ENCODE assay signal across 8 mouse cellular contexts in genomic region chr2:93418396-93418795, GRCm38 (mm10). TPM values are rescaled to one million over a fixed set of nuclear protein-coding genes. Genes with fewer than 3 reads are reported as not detected.
DNase-seq lines count a peak whose midpoint lies in the region; ATAC-seq and TF ChIP-seq lines count a peak whose summit lies in the region.

No protein-coding gene starts in this region.

- peak; percentile 26; the same call in 1 of the 2 replicates for ATAC-seq in heart, embryonic 12.5 days (ENCODE audit: insufficient number of reproducible peaks, low FRiP score)
- peak; percentile 31; the same call in 1 of the 2 replicates for ATAC-seq in kidney, postnatal 0 days (replicated peaks; ENCODE audit: low FRiP score, low read depth)
- ATAC-seq in liver, embryonic 13.5 days (ENCODE audit: low read depth) = peak; percentile 45; the same call in 1 of the 2 replicates
- peak; percentile 69 for ATAC-seq in neural tube, embryonic 14.5 days (ENCODE audit: low read depth)

- TF ChIP-seq POLR2A in embryonic fibroblast, embryonic 13.5 days (IDR thresholded peaks at IDR 0.05; ENCODE audit: low read depth, low read length) = no peak
- no peak for TF ChIP-seq POLR2A in testis, adult 2 months (IDR thresholded peaks at IDR 0.05; ENCODE audit: control insufficient read depth, low read depth, low read length)

- H3K27ac ChIP-seq in embryonic fibroblast, embryonic 13.5 days (ENCODE audit: insufficient read depth, low read length) = no peak overlapping the region
- H3K27ac ChIP-seq in heart, embryonic 12.5 days (ENCODE audit: poor library complexity, severe bottlenecking) = no peak overlapping the region
- no peak overlapping the region for H3K27ac ChIP-seq in kidney, postnatal 0 days
- H3K27ac ChIP-seq in liver, embryonic 13.5 days = no peak overlapping the region; the same call in 1 of the 2 replicates
- H3K27ac ChIP-seq in neural tube, embryonic 14.5 days (ENCODE audit: low read depth, low read length) = no peak overlapping the region
- no peak overlapping the region for H3K27ac ChIP-seq in testis, adult 2 months (ENCODE audit: control insufficient read depth, insufficient read depth, low read depth, low read length)

- H3K4me3 ChIP-seq in embryonic fibroblast, embryonic 13.5 days (ENCODE audit: insufficient read depth, low read length) = no peak overlapping the region
- H3K4me3 ChIP-seq in heart, embryonic 12.5 days = no peak overlapping the region
- H3K4me3 ChIP-seq in kidney, postnatal 0 days (replicated peaks; ENCODE audit: low read depth, low read length) = no peak overlapping the region
- H3K4me3 ChIP-seq in liver, embryonic 13.5 days (replicated peaks) = no peak overlapping the region
- no peak overlapping the region for H3K4me3 ChIP-seq in neural tube, embryonic 14.5 days (ENCODE audit: low read depth, low read length)
- H3K4me3 ChIP-seq in testis, adult 2 months (ENCODE audit: control insufficient read depth, low read depth, low read length) = no peak overlapping the region

- WGBS in heart, embryonic 12.5 days = 6% methylated on average over 8 of the region's 8 CpGs
- 12% methylated on average over 7 of the region's 8 CpGs for WGBS in kidney, postnatal 0 days
- 18% methylated on average over 8 of the region's 8 CpGs for whole genome bisulfite sequencing in liver, embryonic 13.5 days (ENCODE audit: insufficient replicate concordance)
- 8% methylated on average over 8 of the region's 8 CpGs for WGBS in neural tube, embryonic 14.5 days

- H3K27me3 ChIP-seq in heart, embryonic 12.5 days (replicated peaks) = peaks cover 16% of the 10 kb centered on the region
- no peaks in the 10 kb centered on the region for H3K27me3 ChIP-seq in kidney, postnatal 0 days (ENCODE audit: insufficient read depth, low read length)
- no peaks in the 10 kb centered on the region for H3K27me3 ChIP-seq in liver, embryonic 13.5 days
- H3K27me3 ChIP-seq in neural tube, embryonic 14.5 days (ENCODE audit: control insufficient read depth, insufficient read depth, low read length) = no peaks in the 10 kb centered on the region
- no peaks in the 10 kb centered on the region for H3K27me3 ChIP-seq in testis, adult 2 months (ENCODE audit: control insufficient read depth, insufficient read depth, low read length)

- no peak overlapping the region for H3K4me2 ChIP-seq in heart, embryonic 12.5 days
- no peak overlapping the region for H3K4me2 ChIP-seq in kidney, postnatal 0 days (ENCODE audit: low read length)
- H3K4me2 ChIP-seq in liver, embryonic 13.5 days = no peak overlapping the region
- H3K4me2 ChIP-seq in neural tube, embryonic 14.5 days (ENCODE audit: low read depth, low read length) = no peak overlapping the region

- peak; percentile 47 to 67 for DNase-seq in CD8-positive naive resting alpha-beta T cell, adult 2 months (ENCODE audit: low read depth in 2 of 2, low spot score in 2 of 2)
- peak; percentile 83 for DNase-seq in brain, adult 2 months (ENCODE audit: low read depth, low spot score)
- peak; percentile 86 for DNase-seq in kidney, postnatal 0 days (ENCODE audit: low spot score)
- DNase-seq in liver, embryonic 13.5 days = peak; percentile 50

- no peaks in the 10 kb centered on the region; the same call in 1 of the 2 replicates for H3K4me1 ChIP-seq in embryonic fibroblast, embryonic 13.5 days (ENCODE audit: control insufficient read depth, insufficient read depth, low read length)
- peaks cover 19% of the 10 kb centered on the region for H3K4me1 ChIP-seq in heart, embryonic 12.5 days (replicated peaks)
- no peaks in the 10 kb centered on the region for H3K4me1 ChIP-seq in kidney, postnatal 0 days (replicated peaks; ENCODE audit: insufficient read depth, low read length)
- peaks cover 12% of the 10 kb centered on the region; the same call in 1 of the 2 replicates for H3K4me1 ChIP-seq in liver, embryonic 13.5 days (replicated peaks)
- no peaks in the 10 kb centered on the region for H3K4me1 ChIP-seq in neural tube, embryonic 14.5 days (ENCODE audit: control insufficient read depth, insufficient read depth, low read length)
- no peaks in the 10 kb centered on the region for H3K4me1 ChIP-seq in testis, adult 2 months (ENCODE audit: control insufficient read depth, insufficient read depth, low read length)

- H3K9me3 ChIP-seq in heart, embryonic 12.5 days (replicated peaks) = no peaks in the 10 kb centered on the region
- H3K9me3 ChIP-seq in kidney, postnatal 0 days (replicated peaks; ENCODE audit: low read length) = no peaks in the 10 kb centered on the region
- H3K9me3 ChIP-seq in liver, embryonic 13.5 days (replicated peaks) = no peaks in the 10 kb centered on the region
- H3K9me3 ChIP-seq in neural tube, embryonic 14.5 days (ENCODE audit: control insufficient read depth, low read length) = no peaks in the 10 kb centered on the region

- TF ChIP-seq CTCF in embryonic fibroblast, embryonic 13.5 days (IDR thresholded peaks at IDR 0.05; ENCODE audit: borderline replicate concordance, insufficient read depth, low read length) = peak; percentile 64; the same call in 1 of the 2 replicates
- peak; percentile 95 for TF ChIP-seq CTCF in kidney, postnatal 0 days (IDR thresholded peaks at IDR 0.05; ENCODE audit: low read depth)
- peak; percentile 67; the same call in 1 of the 2 replicates for TF ChIP-seq CTCF in testis, adult 2 months (IDR thresholded peaks at IDR 0.05; ENCODE audit: control insufficient read depth, insufficient read depth, insufficient replicate concordance, low read depth, low read length)

- H3K36me3 ChIP-seq in heart, embryonic 12.5 days = no peaks in the 10 kb centered on the region
- H3K36me3 ChIP-seq in kidney, postnatal 0 days (ENCODE audit: insufficient read depth, low read length) = no peaks in the 10 kb centered on the region
- peaks cover 39% of the 10 kb centered on the region for H3K36me3 ChIP-seq in liver, embryonic 13.5 days
- H3K36me3 ChIP-seq in neural tube, embryonic 14.5 days (ENCODE audit: control insufficient read depth, insufficient read depth, low read length) = no peaks in the 10 kb centered on the region
- no peaks in the 10 kb centered on the region for H3K36me3 ChIP-seq in testis, adult 2 months (ENCODE audit: control insufficient read depth, insufficient read depth, low read length)

- no peak overlapping the region for H3K9ac ChIP-seq in heart, embryonic 12.5 days
- H3K9ac ChIP-seq in kidney, postnatal 0 days (ENCODE audit: low read depth, low read length) = no peak overlapping the region
- no peak overlapping the region for H3K9ac ChIP-seq in liver, embryonic 13.5 days
- no peak overlapping the region for H3K9ac ChIP-seq in neural tube, embryonic 14.5 days (replicated peaks; ENCODE audit: low read depth, low read length)

RNA-seq across cellular contexts. Expression of gene Cd82, which starts 44.5 kb away (rescaled TPM):
- 45.9 and 48.6 TPM in 2 replicates for polyA plus RNA-seq in embryonic fibroblast, embryonic 13.5 days (2011; ENCODE audit: insufficient read length, low read depth, missing spikeins)
- 18.3 and 19.6 TPM in 2 replicates for polyA plus RNA-seq in heart, embryonic 12.5 days (2016; fragmentation: Nextera tagmentation; extraction: Ambion mirVana)
- 85.1 and 89.4 TPM in 2 replicates for polyA plus RNA-seq in kidney, postnatal 0 days (2015; fragmentation: Nextera tagmentation; extraction: Ambion mirVana)
- polyA plus RNA-seq in liver, embryonic 13.5 days (2015; fragmentation: Nextera tagmentation; extraction: Ambion mirVana) = 88.5 and 90.1 TPM in 2 replicates
- polyA plus RNA-seq in neural tube, embryonic 14.5 days (2014; fragmentation: Nextera tagmentation; extraction: Ambion mirVana) = 8.1 and 11.9 TPM in 2 replicates
- polyA plus RNA-seq in testis, adult 2 months (2012; rRNA removed) = 29.9 and 31.7 TPM in 2 replicates
